Comparison of ENCODE assay signal across 4 mouse cellular contexts in genomic region chr10:128332358-128333249, GRCm38 (mm10). TPM values are rescaled to one million over a fixed set of nuclear protein-coding genes. Genes with fewer than 3 reads are reported as not detected.
"Had no signal": no experiment of that assay in that cellular context is flagged by ENCODE, and none has a peak within 500 bp of the region (broad histone marks: within the 10 kb centered on the region; RNA-seq: fewer than 3 reads in every experiment).

No protein-coding gene starts in this region.

RNA-seq across cellular contexts. Expression of gene Il23a, which starts 34.1 kb away (rescaled TPM):
- total RNA-seq: neutrophil, adult 5-6 weeks had no signal
- polyA plus RNA-seq: small intestine, adult 2 months; spleen, adult 2 months; urinary bladder, adult 2 months had no signal
